Mouse (Mus musculus): Measurements from ENCODE around the gene Pkm. TPM values are rescaled to one million over a fixed set of nuclear protein-coding genes. Genes with fewer than 3 reads are reported as not detected.

Gene Pkm
- polyA plus RNA-seq, 1 experiment from 2014 or later = 1,589 TPM

GRCm38 (mm10) chr9:59706850-59707825, 51.0 kb downstream of the Pkm start:
- H3K9me3 ChIP-seq (ENCODE audit: control insufficient read depth, low read length) = no peaks in the 10 kb centered on the region
- WGBS = 68% methylated on average over 10 of the region's 10 CpGs

GRCm38 (mm10) chr9:59709225-59709624, 53.1 kb downstream of the Pkm start:
- Histone ChIP-seq H3K27ac (ENCODE audit: low read depth, low read length) (no peak overlapping the region), H3K4me3 (ENCODE audit: low read depth, low read length) (no peak overlapping the region), H3K4me1 (replicated peaks; ENCODE audit: control insufficient read depth, insufficient read depth, low read length) (no peaks in the 10 kb centered on the region), H3K27me3 (ENCODE audit: control insufficient read depth, insufficient read depth, low read length) (no peaks in the 10 kb centered on the region), H3K36me3 (ENCODE audit: control insufficient read depth, insufficient read depth, low read length) (no peaks in the 10 kb centered on the region), H3K4me2 (replicated peaks; ENCODE audit: low read depth, low read length) (no peak overlapping the region), H3K9ac (ENCODE audit: low read depth, low read length) (no peak overlapping the region), H3K9me3 (ENCODE audit: control insufficient read depth, low read length) (no peaks in the 10 kb centered on the region)
- WGBS = 74% methylated on average over 3 of the region's 3 CpGs
- DNase-seq (ENCODE audit: low spot score) (no peak), ATAC-seq (ENCODE audit: low FRiP score) (no peak)

More at GRCm38 (mm10) chr9:59706850-59707825, 51.0 kb downstream of the Pkm start:
- DNase-seq (ENCODE audit: low spot score) (no peak), ATAC-seq (ENCODE audit: low FRiP score) (no peak)
- H3K36me3 ChIP-seq (ENCODE audit: control insufficient read depth, insufficient read depth, low read length) = no peaks in the 10 kb centered on the region
- H3K4me2 ChIP-seq (replicated peaks; ENCODE audit: low read depth, low read length) = no peak overlapping the region
- H3K4me3 ChIP-seq (ENCODE audit: low read depth, low read length) = no peak overlapping the region
- no peaks in the 10 kb centered on the region for H3K4me1 ChIP-seq (replicated peaks; ENCODE audit: control insufficient read depth, insufficient read depth, low read length)
- H3K27ac ChIP-seq (ENCODE audit: low read depth, low read length) = no peak overlapping the region
- no peak overlapping the region for H3K9ac ChIP-seq (ENCODE audit: low read depth, low read length)
- no peaks in the 10 kb centered on the region for H3K27me3 ChIP-seq (ENCODE audit: control insufficient read depth, insufficient read depth, low read length)

- H3K9me3 ChIP-seq (ENCODE audit: control insufficient read depth, low read length) = no peaks in the 10 kb centered on the region
- ATAC-seq (ENCODE audit: low FRiP score) = no peak
- no peaks in the 10 kb centered on the region for H3K36me3 ChIP-seq (ENCODE audit: control insufficient read depth, insufficient read depth, low read length)
- no peak overlapping the region for H3K27ac ChIP-seq (ENCODE audit: low read depth, low read length)
- WGBS = 82% methylated on average over 7 of the region's 7 CpGs
- no peaks in the 10 kb centered on the region for H3K27me3 ChIP-seq (ENCODE audit: control insufficient read depth, insufficient read depth, low read length)
- no peaks in the 10 kb centered on the region for H3K4me1 ChIP-seq (replicated peaks; ENCODE audit: control insufficient read depth, insufficient read depth, low read length)
- H3K4me3 ChIP-seq (ENCODE audit: low read depth, low read length) = no peak overlapping the region
- no peak for DNase-seq (ENCODE audit: low spot score)
- H3K4me2 ChIP-seq (replicated peaks; ENCODE audit: low read depth, low read length) = no peak overlapping the region
- H3K9ac ChIP-seq (ENCODE audit: low read depth, low read length) = no peak overlapping the region
Observed at GRCm38 (mm10) chr9:59716275-59716898, 60.2 kb downstream of the Pkm start.

DNA sequence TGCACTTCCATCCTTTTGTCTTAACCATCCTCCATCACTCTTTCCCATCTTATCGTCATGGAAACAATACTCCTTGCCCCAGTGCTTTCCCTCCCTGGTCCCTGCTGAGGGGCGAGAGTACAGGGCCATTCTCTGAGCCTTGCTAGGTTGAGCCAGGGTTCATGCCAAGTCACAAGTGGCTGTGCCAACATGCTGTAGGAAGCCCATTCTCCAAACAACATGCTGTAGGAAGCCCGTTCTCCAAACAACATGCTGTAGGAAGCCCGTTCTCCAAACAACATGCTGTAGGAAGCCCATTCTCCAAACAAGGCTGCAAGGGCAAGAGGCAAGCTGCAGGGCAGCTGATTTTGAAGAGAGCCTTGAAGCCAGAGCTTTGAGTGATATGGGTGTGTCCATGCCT, 62.1 kb downstream of the Pkm start:
- no peak overlapping the region for H3K9ac ChIP-seq (ENCODE audit: low read depth, low read length)
- no peaks in the 10 kb centered on the region for H3K27me3 ChIP-seq (ENCODE audit: control insufficient read depth, insufficient read depth, low read length)
- no peak overlapping the region for H3K4me2 ChIP-seq (replicated peaks; ENCODE audit: low read depth, low read length)
- no peaks in the 10 kb centered on the region for H3K36me3 ChIP-seq (ENCODE audit: control insufficient read depth, insufficient read depth, low read length)
- H3K27ac ChIP-seq (ENCODE audit: low read depth, low read length) = no peak overlapping the region
- H3K9me3 ChIP-seq (ENCODE audit: control insufficient read depth, low read length) = no peaks in the 10 kb centered on the region
- DNase-seq (ENCODE audit: low spot score) (no peak), ATAC-seq (ENCODE audit: low FRiP score) (no peak)
- 84% methylated on average over 4 of the region's 4 CpGs for WGBS
- no peak overlapping the region for H3K4me3 ChIP-seq (ENCODE audit: low read depth, low read length)
- H3K4me1 ChIP-seq (replicated peaks; ENCODE audit: control insufficient read depth, insufficient read depth, low read length) = no peaks in the 10 kb centered on the region

DNA sequence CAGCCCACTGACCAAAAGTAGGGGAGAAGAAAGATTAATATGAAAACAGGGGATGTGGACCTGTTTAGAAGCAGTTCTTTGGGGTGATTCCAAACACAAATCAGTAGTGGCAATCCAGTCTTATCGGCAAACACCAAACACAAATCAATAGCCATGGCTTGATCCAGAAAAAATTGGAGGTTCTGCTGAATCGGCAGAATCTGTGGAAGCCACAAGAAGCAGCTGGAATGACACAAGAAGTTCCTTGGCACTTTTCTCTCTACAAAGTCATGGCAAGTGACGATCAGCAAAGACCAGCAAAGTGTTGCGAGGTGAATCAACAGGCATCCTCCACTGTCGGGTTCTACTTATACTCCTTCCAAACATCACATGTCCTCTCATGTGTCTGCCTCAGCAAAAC, 65.0 kb downstream of the Pkm start:
- Histone ChIP-seq H3K27ac (ENCODE audit: low read depth, low read length) (no peak overlapping the region), H3K9me3 (ENCODE audit: control insufficient read depth, low read length) (no peaks in the 10 kb centered on the region), H3K4me1 (replicated peaks; ENCODE audit: control insufficient read depth, insufficient read depth, low read length) (no peaks in the 10 kb centered on the region), H3K4me3 (ENCODE audit: low read depth, low read length) (no peak overlapping the region), H3K36me3 (ENCODE audit: control insufficient read depth, insufficient read depth, low read length) (no peaks in the 10 kb centered on the region), H3K4me2 (replicated peaks; ENCODE audit: low read depth, low read length) (no peak overlapping the region), H3K27me3 (ENCODE audit: control insufficient read depth, insufficient read depth, low read length) (no peaks in the 10 kb centered on the region), H3K9ac (ENCODE audit: low read depth, low read length) (no peak overlapping the region)
- ATAC-seq (ENCODE audit: low FRiP score) = no peak
- WGBS = 90% methylated on average over 5 of the region's 5 CpGs
- DNase-seq (ENCODE audit: low spot score) = no peak

DNA sequence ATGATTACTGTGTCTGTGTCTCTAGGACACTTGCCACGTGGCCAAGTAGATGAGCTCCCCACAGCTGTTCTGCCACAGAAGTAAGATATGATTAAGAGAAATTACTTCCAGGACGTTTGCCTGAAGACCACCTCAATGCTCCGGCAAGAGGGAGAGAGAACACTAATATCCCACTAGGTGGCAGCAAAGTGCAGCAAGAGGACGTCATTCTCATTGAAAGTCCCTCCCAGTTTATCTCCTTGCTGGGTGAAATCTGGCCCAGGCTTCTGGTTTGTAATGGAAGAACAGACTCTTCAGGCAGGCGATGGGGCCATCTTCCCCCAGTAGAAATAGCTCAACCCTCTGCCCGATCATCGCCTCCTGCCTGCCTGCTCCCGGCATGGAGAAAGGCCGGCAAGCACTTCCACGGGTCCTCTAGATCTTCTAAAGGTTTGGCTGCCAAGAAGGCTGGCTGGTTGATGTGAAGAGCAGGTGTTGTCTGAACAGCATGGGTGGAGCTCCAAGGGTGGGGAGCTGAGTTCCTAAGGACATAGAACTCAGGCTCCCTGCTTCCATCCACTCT, 67.0 kb downstream of the Pkm start:
- Histone ChIP-seq H3K9ac (ENCODE audit: low read depth, low read length) (no peak overlapping the region), H3K4me2 (replicated peaks; ENCODE audit: low read depth, low read length) (no peak overlapping the region), H3K4me1 (replicated peaks; ENCODE audit: control insufficient read depth, insufficient read depth, low read length) (no peaks in the 10 kb centered on the region), H3K27me3 (ENCODE audit: control insufficient read depth, insufficient read depth, low read length) (no peaks in the 10 kb centered on the region), H3K27ac (ENCODE audit: low read depth, low read length) (no peak overlapping the region), H3K9me3 (ENCODE audit: control insufficient read depth, low read length) (no peaks in the 10 kb centered on the region), H3K36me3 (ENCODE audit: control insufficient read depth, insufficient read depth, low read length) (no peaks in the 10 kb centered on the region), H3K4me3 (ENCODE audit: low read depth, low read length) (no peak overlapping the region)
- WGBS = 22% methylated on average over 10 of the region's 10 CpGs
- no peak for ATAC-seq (ENCODE audit: low FRiP score)
- DNase-seq (ENCODE audit: low spot score) = peak; percentile 88

- no peak overlapping the region for H3K4me3 ChIP-seq (ENCODE audit: low read depth, low read length)
- no peaks in the 10 kb centered on the region for H3K27me3 ChIP-seq (ENCODE audit: control insufficient read depth, insufficient read depth, low read length)
- DNase-seq (ENCODE audit: low spot score) (peak; percentile 8), ATAC-seq (ENCODE audit: low FRiP score) (no peak)
- no peaks in the 10 kb centered on the region for H3K4me1 ChIP-seq (replicated peaks; ENCODE audit: control insufficient read depth, insufficient read depth, low read length)
- H3K4me2 ChIP-seq (replicated peaks; ENCODE audit: low read depth, low read length) = no peak overlapping the region
- no peak overlapping the region for H3K27ac ChIP-seq (ENCODE audit: low read depth, low read length)
- no peaks in the 10 kb centered on the region for H3K9me3 ChIP-seq (ENCODE audit: control insufficient read depth, low read length)
- H3K9ac ChIP-seq (ENCODE audit: low read depth, low read length) = no peak overlapping the region
- 75% methylated on average over 8 of the region's 8 CpGs for WGBS
- no peaks in the 10 kb centered on the region for H3K36me3 ChIP-seq (ENCODE audit: control insufficient read depth, insufficient read depth, low read length)
Observed at GRCm38 (mm10) chr9:59723791-59724442, 67.7 kb downstream of the Pkm start.

DNA sequence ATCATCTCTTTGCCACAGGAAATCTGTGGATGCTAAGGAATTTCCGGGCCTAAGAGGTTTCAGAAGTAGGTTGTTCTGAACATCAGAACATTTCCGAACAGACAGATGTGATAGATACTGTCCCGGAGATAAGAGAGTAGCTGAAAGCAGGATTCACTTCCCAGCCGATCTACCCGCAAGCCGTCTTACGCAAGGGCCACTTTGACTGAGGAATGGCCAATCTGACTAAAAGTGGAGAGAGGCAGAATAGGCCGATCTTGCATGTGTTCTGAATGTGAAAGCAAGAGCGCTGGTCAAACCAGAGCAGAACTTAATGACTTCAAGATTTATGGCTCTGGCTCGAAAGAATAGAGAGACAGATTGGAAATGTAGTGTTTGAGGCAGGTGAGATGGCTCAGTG, 69.3 kb downstream of the Pkm start:
- Histone ChIP-seq H3K4me3 (ENCODE audit: low read depth, low read length) (no peak overlapping the region), H3K36me3 (ENCODE audit: control insufficient read depth, insufficient read depth, low read length) (no peaks in the 10 kb centered on the region), H3K9me3 (ENCODE audit: control insufficient read depth, low read length) (no peaks in the 10 kb centered on the region), H3K27ac (ENCODE audit: low read depth, low read length) (no peak overlapping the region), H3K9ac (ENCODE audit: low read depth, low read length) (no peak overlapping the region), H3K4me2 (replicated peaks; ENCODE audit: low read depth, low read length) (no peak overlapping the region), H3K27me3 (ENCODE audit: control insufficient read depth, insufficient read depth, low read length) (no peaks in the 10 kb centered on the region), H3K4me1 (replicated peaks; ENCODE audit: control insufficient read depth, insufficient read depth, low read length) (no peaks in the 10 kb centered on the region)
- 87% methylated on average over 10 of the region's 10 CpGs for WGBS
- DNase-seq (ENCODE audit: low spot score) (no peak), ATAC-seq (ENCODE audit: low FRiP score) (no peak)

Data from hindbrain, embryonic 11.5 days (tissue).